Mouse (Mus musculus) liver, embryonic 14.5 days (tissue): ENCODE data around the gene Oxct1.

ENCODE experiments used
- CTCF ChIP-seq: IDR thresholded peaks from 2 replicates; pipeline ENCODE4 v1.5.1; 2016; ENCODE audit warnings: antibody characterized with exemption, low read depth, control low read depth
- EP300 ChIP-seq: IDR thresholded peaks from 2 replicates; pipeline ENCODE4 v1.6.1; 2016; ENCODE audit warnings: antibody characterized with exemption, low read depth

GRCm38 (mm10) chr15:4171600-4171999, 145.4 kb downstream of the Oxct1 start:
- TF ChIP-seq CTCF (no peak), EP300 (no peak)
